Mouse (Mus musculus) lung, embryonic 16.5 days (tissue): ENCODE results near the gene Npy2r. TPM values are rescaled to one million over a fixed set of nuclear protein-coding genes. Genes with fewer than 3 reads are reported as not detected.

Experiments used
- ATAC-seq: fragments of 200-750 bp; cut with Nextera tagmentation; 2 replicates; pipeline ENCODE4 v1.8.0; 2017; ENCODE audit warnings: low read depth, mild to moderate bottlenecking, moderate library complexity
- H3K27ac ChIP-seq: fragments of 300-500 bp; sonication (generic); 2 replicates; pipeline ENCODE4 v1.5.1; 2014; ENCODE audit warnings: mild to moderate bottlenecking, control low read depth, low read length
- H3K27me3 ChIP-seq: fragments of 300-500 bp; sonication (generic); 2 replicates; pipeline ENCODE4 v1.6.1; 2014; ENCODE audit warnings: low read depth, low read length, mixed read lengths; ENCODE audit not compliant: control insufficient read depth, insufficient read depth
- H3K36me3 ChIP-seq: fragments of 300-500 bp; sonication (generic); 2 replicates; pipeline ENCODE4 v1.6.1; 2014; ENCODE audit warnings: low read length; ENCODE audit not compliant: control insufficient read depth, insufficient read depth
- H3K4me1 ChIP-seq: fragments of 300-500 bp; sonication (generic); replicated peaks from 2 replicates; pipeline ENCODE4 v1.6.1; 2014; ENCODE audit warnings: low read length, mixed read lengths; ENCODE audit not compliant: control insufficient read depth, insufficient read depth
- H3K4me2 ChIP-seq: fragments of 300-500 bp; sonication (generic); 2 replicates; pipeline ENCODE4 v1.6.1; 2014; ENCODE audit warnings: low read depth, low read length, control low read depth
- H3K4me3 ChIP-seq: fragments of 300-500 bp; sonication (generic); 2 replicates; pipeline ENCODE4 v1.5.1; 2014; ENCODE audit warnings: mild to moderate bottlenecking, low read length, control low read depth
- H3K9ac ChIP-seq: fragments of 300-500 bp; sonication (generic); 2 replicates; pipeline ENCODE4 v1.6.1; 2014; ENCODE audit warnings: low read length, control low read depth
- H3K9me3 ChIP-seq: fragments of 300-500 bp; sonication (generic); 2 replicates; pipeline ENCODE4 v1.6.1; 2016; ENCODE audit warnings: low read length; ENCODE audit not compliant: control insufficient read depth
- WGBS: fragments of 180-500 bp; shearing (Covaris S2); extraction: QIAGEN DNeasy Blood & Tissue Kit; methylation state at CpG from one replicate; pipeline ENCODE4 v1.1.7; 2014; 5-methylcytosine and 5-hydroxymethylcytosine counted together
- polyA plus RNA-seq: library from polyadenylated mRNA; unstranded; fragments of >200 nt; fragmentation: Nextera tagmentation; extraction: Ambion mirVana; gene quantifications from 2 replicates; pipeline ENCODE4 v1.2.1, GENCODE M21; 2015

Npy2r gene
- polyA plus RNA-seq = 0.88 and 1.2 TPM in 2 replicates

DNA sequence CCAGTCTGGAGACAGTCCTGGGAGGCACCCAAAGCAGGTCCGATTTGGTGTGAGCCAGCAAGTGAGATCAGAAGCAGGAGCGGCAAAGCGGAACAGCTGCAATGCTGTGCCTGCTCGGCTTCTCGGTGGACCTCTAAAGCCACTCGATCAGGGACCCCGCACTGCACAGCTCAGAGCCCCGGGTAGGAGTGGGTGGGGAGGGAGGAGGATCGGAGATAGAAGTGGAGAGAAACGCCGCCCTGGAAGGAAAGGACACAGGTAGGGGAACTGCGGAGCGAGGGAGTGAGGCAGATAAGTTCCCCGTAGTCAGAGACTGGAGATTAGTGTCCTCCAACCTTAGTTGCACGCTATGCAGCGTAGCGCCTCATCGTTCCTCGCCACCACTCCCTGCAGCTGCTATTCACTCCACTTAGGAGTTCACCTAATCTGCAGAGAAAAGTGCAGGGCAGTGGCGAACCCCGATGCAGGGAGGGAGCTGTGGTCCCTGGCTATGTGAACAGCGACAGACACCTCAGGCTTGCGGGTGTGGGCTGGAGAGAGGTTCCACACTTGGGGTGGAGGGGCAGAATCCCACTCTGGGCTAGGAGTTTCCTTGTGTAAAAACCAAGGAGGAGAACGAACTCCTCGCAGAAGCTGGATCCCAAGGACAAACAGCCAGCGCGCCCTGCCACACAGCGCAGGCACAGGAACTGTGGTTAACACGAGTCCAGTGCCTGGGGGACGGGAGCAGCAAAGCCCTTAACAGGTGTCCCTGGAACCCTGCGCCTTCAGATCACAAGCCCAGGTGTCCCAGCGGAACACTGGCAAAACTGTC is at the start of gene Npy2r:
Npy2r (minus strand) TSS at position 177 of the 814 bp plus-strand sequence.
- ATAC-seq = peak; percentile 75
- Histone ChIP-seq H3K4me2 (peak within 1 kb of the TSS; percentile 84), H3K27me3 (0 out of 2 replicates have a peak, but pooled peaks cover 3% of the 10 kb centered on the region), H3K36me3 (no peaks in the 10 kb centered on the region), H3K27ac (no peak within 1 kb of the TSS), H3K9me3 (no peaks in the 10 kb centered on the region), H3K4me3 (peak within 1 kb of the TSS; percentile 47), H3K9ac (peak within 1 kb of the TSS; percentile 51), H3K4me1 (peaks cover 6% of the 10 kb centered on the region; the same call in 1 of the 2 replicates)
- under 1% methylated on average over 32 of the region's 32 CpGs for WGBS

DNA sequence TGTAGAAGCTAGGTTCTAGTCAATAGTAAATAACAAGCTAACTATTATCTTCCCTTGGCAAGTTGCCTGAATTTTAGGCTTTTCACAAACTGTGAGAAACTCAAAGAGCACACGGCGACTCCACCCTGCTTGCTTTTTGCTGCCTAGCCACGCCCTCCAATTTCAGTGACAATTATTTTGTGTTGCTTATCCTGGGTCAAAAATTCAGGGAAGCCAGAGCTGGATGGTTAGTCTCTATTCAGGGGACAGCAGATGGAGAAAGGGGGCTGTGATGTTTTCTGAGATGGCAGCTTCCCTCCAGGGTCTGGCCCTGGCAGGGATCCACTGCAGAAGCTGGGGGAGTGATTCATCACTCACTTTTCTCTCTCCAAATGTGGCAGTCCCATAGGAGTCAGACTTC is 9.9 kb upstream of the Npy2r start:
- H3K27ac ChIP-seq = no peak overlapping the region
- H3K9me3 ChIP-seq = no peaks in the 10 kb centered on the region
- 47% methylated on average over 3 of the region's 3 CpGs for WGBS
- H3K4me3 ChIP-seq = no peak overlapping the region
- H3K4me1 ChIP-seq = no peaks in the 10 kb centered on the region
- no peaks in the 10 kb centered on the region for H3K36me3 ChIP-seq
- no peak overlapping the region for H3K9ac ChIP-seq
- H3K4me2 ChIP-seq = no peak overlapping the region
- H3K27me3 ChIP-seq = no peaks in the 10 kb centered on the region
- ATAC-seq = no peak

DNA sequence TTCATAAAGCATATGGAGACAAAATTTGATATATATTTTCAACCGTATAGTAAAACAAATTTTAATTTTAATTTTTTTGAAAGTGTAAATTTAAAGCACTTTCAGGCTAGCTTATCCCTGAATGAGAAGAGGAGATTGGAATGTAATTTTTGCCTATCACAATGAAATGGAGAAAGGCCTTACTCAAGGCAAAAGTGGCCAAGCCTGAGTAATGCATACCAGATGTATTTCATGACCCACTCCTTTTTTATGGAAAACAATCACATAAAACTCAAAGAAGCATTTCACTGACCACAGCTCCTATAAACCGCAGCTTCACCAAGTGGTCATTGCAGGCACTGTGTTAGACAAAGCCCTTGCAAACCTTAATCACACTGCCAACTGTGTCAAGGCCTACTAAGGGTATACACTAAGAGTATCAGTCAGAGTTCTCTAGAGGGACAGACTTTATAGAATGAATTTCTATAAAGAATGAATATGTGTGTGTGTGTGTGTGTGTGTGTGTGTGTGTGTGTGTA is 8.5 kb upstream of the Npy2r start:
- no peak for ATAC-seq

DNA sequence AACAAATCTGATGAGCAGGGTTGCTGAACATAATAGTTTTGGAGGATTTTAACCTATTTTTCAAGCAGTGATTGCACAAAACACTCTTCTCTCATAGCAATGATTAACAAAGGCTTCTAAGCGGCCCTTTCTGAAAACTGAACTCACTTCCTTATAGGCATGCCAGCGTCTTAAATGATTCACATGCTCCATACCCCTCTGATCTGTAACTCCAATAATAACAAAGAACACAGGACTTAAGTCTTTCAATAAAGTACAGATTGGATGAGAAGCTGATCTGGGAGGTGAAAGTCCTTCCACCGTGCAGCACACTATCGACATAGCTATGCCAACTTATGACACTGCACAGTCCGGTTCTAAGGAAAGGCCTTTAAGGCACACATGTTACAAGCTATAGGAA is 2.0 kb upstream of the Npy2r start:
- Histone ChIP-seq H3K4me1 (peaks cover 6% of the 10 kb centered on the region; the same call in 1 of the 2 replicates), H3K36me3 (no peaks in the 10 kb centered on the region), H3K9ac (no peak overlapping the region), H3K4me3 (no peak overlapping the region), H3K9me3 (no peaks in the 10 kb centered on the region), H3K4me2 (no peak overlapping the region), H3K27me3 (0 out of 2 replicates have a peak, but pooled peaks cover 3% of the 10 kb centered on the region), H3K27ac (no peak overlapping the region)
- ATAC-seq = no peak
- 84% methylated on average over 5 of the region's 5 CpGs for WGBS

More for the DNA sequence above, 8.5 kb upstream of the Npy2r start:
- Histone ChIP-seq H3K4me2 (no peak overlapping the region), H3K36me3 (no peaks in the 10 kb centered on the region), H3K27ac (no peak overlapping the region), H3K27me3 (no peaks in the 10 kb centered on the region), H3K4me1 (no peaks in the 10 kb centered on the region), H3K9ac (no peak overlapping the region), H3K9me3 (no peaks in the 10 kb centered on the region), H3K4me3 (no peak overlapping the region)
- WGBS = 81% methylated on average over 2 of the region's 2 CpGs

DNA sequence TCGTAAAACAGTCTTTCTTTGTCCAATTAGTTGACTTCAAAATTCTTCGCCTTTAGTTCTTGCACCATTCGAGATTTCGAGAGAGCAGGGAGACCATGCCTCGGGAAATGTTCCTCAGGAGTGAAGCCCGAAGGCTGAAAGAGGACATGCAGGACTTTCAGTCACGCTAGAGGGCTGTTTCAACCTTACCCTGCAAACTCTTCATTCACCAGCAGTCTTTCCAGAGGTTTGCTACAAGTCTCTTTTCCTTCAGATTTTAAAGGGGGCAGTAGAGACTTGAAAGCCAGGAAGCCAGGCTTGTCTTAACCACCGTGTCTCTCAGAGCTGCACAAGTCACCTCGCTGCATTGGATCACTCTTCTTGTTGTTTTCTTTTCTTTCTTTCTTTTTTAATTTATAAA is 869 bp upstream of the Npy2r start:
- Histone ChIP-seq H3K9ac (peak overlapping the region; percentile 51; the same call in 1 of the 2 replicates), H3K27ac (no peak overlapping the region), H3K9me3 (no peaks in the 10 kb centered on the region), H3K4me2 (peak overlapping the region; percentile 84), H3K4me3 (peak overlapping the region; percentile 47), H3K36me3 (no peaks in the 10 kb centered on the region), H3K27me3 (0 out of 2 replicates have a peak, but pooled peaks cover 3% of the 10 kb centered on the region), H3K4me1 (peaks cover 6% of the 10 kb centered on the region; the same call in 1 of the 2 replicates)
- 4% methylated on average over 9 of the region's 9 CpGs for WGBS
- peak; percentile 70 for ATAC-seq

DNA sequence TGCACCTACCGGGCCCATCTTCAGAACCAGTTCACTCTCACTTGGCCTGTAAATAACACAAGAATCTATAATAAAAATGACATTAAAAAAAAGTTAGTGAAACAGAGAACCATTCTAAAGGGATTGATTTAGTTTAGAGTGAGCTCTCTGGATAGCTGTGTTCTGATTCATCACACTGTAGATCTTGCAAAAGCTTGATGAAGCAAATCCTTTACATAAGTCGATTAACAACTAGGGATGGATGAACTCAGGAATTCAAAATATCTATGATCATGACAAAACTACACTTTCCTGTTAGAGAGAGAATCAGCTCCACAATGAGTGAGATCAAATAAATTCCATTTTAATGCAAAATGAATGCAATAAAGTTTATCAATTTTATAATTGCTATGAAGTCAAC is 6.4 kb downstream of the Npy2r start:
- H3K4me2 ChIP-seq = no peak overlapping the region
- no peak overlapping the region for H3K9ac ChIP-seq
- WGBS = 88% methylated on average over 2 of the region's 2 CpGs
- H3K4me3 ChIP-seq = no peak overlapping the region
- no peak for ATAC-seq
- H3K36me3 ChIP-seq = no peaks in the 10 kb centered on the region
- no peaks in the 10 kb centered on the region for H3K9me3 ChIP-seq
- H3K27me3 ChIP-seq = no peaks in the 10 kb centered on the region
- H3K4me1 ChIP-seq = no peaks in the 10 kb centered on the region
- no peak overlapping the region for H3K27ac ChIP-seq

DNA sequence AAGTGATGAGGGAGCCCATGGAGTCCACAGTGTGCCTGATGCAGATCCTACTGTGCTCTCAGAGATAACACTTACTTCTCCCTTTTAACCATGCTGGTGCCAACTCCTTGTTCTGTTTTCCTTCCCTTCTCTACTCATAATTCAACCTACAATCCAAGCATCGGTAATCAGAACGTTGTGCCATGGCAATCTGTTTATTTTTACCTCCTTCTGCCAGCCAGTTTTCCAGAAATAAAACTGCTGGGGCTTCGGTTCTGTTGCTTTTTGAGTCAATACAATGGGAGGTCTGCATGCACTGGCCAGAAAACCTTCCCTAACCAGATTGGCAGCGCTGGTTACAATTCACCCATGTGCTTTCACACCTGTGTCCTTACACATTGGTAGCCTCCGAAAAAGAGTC is 7.9 kb downstream of the Npy2r start:
- no peak overlapping the region for H3K27ac ChIP-seq
- H3K36me3 ChIP-seq = no peaks in the 10 kb centered on the region
- 68% methylated on average over 5 of the region's 5 CpGs for WGBS
- H3K9ac ChIP-seq = no peak overlapping the region
- no peaks in the 10 kb centered on the region for H3K9me3 ChIP-seq
- H3K4me1 ChIP-seq = no peaks in the 10 kb centered on the region
- no peak overlapping the region for H3K4me2 ChIP-seq
- ATAC-seq = no peak
- no peaks in the 10 kb centered on the region for H3K27me3 ChIP-seq
- no peak overlapping the region for H3K4me3 ChIP-seq

DNA sequence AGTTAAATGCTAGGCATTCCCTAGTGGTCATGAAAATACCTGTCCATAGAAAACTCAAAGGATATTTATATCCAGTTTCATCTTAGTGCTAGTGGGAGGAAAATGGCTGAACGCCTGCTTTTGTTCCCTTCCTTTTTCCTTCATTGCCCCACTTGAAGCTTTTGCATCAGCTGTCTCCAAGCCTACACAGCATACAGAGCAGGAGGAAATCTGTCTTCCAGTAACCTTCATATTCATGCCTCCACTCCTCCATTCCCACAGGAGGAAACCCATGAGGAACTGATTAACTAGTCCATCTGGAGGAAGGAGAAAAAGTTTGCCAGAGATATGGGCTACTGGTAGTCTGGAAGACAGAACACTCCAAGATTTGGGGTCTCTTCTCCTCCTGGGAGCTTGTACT is 23.1 kb downstream of the Npy2r start:
- H3K9ac ChIP-seq = no peak overlapping the region
- no peak overlapping the region for H3K4me3 ChIP-seq

DNA sequence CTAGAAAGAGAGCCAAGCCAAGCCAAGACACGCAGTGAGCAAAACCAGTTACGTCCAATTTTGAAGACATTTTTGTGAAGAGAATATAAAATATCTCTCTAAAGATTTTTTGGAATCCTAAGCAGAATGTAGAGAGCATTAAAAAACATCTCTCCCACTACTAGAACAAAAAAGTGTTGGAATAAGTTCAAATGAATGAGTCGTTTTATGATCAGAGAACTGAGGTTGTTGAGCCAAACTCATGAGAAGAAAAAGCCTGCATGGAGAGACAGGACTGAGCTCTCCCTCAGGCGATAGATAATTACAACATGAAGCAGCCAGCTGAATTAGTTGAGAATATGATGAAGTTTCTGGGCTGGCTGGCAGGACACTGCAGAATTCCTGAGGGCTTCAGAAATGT is 49.9 kb downstream of the Npy2r start:
- Histone ChIP-seq H3K4me2 (no peak overlapping the region), H3K27me3 (no peaks in the 10 kb centered on the region), H3K36me3 (no peaks in the 10 kb centered on the region), H3K4me1 (no peaks in the 10 kb centered on the region), H3K4me3 (no peak overlapping the region), H3K9me3 (no peaks in the 10 kb centered on the region), H3K9ac (no peak overlapping the region), H3K27ac (no peak overlapping the region)
- 68% methylated on average over 4 of the region's 4 CpGs for WGBS
- ATAC-seq = no peak

More for the DNA sequence above, 23.1 kb downstream of the Npy2r start:
- Histone ChIP-seq H3K27ac (no peak overlapping the region), H3K4me1 (no peaks in the 10 kb centered on the region), H3K4me2 (no peak overlapping the region), H3K27me3 (no peaks in the 10 kb centered on the region), H3K36me3 (no peaks in the 10 kb centered on the region), H3K9me3 (no peaks in the 10 kb centered on the region)
- no peak for ATAC-seq
- 89% methylated on average over 1 of the region's 1 CpGs for WGBS
